Mouse (Mus musculus) bone marrow macrophage, adult 2 months (primary cell): Measurements from ENCODE around the gene Hrc.

Experiments
- CTCF ChIP-seq: IDR thresholded peaks from 2 replicates; pipeline ENCODE4 v1.5.1; 2012; ENCODE audit warnings: low read depth, mild to moderate bottlenecking, low read length, moderate library complexity
- POLR2A ChIP-seq: IDR thresholded peaks from 2 replicates; pipeline ENCODE4 v1.6.1; 2012; ENCODE audit warnings: mild to moderate bottlenecking, low read depth, low read length, borderline replicate concordance

DNA sequence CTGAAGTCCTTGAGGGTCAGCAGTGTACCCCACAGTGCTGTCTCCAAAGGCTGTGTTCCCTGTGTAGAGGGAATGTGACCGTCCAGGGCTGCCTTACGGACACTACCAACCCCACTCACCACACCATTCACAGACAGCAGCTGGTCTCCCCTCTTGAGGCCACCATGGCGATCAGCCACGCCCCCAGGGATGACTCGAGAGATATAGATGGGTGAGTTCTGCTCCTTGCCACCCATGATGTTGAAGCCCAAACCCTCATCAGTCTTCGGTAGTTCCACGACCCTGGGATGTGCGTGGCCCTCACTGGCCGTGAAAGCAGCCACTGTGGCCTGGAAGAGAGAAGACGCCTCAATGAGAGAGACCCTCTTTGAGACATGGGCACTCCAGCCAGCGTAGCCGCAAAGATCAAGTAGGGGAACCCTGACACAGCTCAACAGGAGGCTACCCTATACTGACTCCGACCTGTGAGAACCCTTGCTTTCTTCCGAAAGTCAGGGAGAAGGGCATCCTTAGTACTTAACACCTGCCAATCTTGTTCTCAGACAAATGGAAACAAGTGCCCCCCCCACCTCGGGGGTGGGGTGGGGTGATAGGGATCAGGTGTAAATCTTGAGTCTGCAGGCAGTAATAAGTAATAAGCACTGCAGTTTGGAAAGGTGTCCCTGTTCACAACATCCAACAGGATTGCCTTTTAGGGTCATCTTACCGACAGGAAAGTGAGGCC lies 34.1 kb downstream of the Hrc start:
- TF ChIP-seq CTCF (no peak), POLR2A (no peak)
